Mouse (Mus musculus): ENCODE data around the gene Rbbp8nl.
"Not testable (repeated sequence)": the region's sequence is repeated elsewhere in the genome, so short reads cannot be mapped to it uniquely, and the experiment has no call there.

Gene Rbbp8nl

DNA sequence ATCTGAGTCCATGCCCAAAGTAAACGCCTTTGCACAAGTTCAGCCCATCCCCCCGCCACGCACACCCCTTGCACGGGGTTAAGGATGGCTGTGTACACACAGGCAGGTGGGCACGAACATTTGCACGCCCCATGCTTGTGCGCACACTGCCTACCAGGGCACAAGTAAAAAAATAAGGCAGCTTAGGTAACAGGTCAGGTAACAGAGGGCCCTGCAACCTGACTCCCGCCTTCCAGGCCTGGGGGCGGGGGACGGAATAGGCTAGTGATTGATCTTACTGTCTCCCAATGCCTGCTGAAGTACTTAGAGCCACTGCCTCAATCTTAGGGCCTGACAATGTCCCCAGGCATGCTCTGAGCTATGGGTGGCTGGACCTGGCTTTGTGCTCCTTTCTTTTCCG lies 713 bp downstream of the Rbbp8nl start:
- DNase-seq (ENCODE audit: low read depth, low spot score), result no peak

GRCm38 (mm10) chr2:180279321-180279720 lies 10.4 kb downstream of the Rbbp8nl start:
- DNase-seq (ENCODE audit: low read depth, low spot score), result no peak

DNA sequence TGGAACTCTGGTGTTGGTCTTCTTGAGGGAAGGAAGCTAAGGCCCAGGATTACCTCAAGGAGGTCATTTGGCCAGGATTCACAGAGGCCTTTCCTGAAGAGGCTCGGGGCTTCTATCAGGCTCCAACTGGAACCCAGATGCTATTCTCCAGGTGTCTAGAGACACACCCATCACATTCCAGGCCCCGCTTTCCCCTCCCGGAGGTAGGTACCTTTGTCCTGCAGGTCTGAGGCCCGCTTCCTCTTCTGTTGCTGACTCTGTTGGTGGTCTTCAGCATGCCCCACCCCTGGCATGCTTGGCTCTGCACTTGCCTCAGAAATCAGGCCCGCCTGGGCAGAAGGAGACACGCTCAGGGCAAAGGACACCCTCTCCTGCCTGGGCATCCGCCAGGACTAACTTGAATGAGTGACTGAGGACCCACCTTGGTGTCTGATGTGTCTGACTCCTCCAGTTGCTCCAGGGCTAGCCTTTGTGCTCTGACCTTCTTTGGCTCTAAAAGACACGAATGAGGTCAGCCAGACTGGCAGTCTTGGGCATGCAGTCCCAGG lies 11.8 kb downstream of the Rbbp8nl start:
- no peak for DNase-seq (ENCODE audit: low read depth, low spot score)

- no peak for DNase-seq (ENCODE audit: low read depth, low spot score)
Observed at GRCm38 (mm10) chr2:180276851-180277259, 12.8 kb downstream of the Rbbp8nl start.

DNA sequence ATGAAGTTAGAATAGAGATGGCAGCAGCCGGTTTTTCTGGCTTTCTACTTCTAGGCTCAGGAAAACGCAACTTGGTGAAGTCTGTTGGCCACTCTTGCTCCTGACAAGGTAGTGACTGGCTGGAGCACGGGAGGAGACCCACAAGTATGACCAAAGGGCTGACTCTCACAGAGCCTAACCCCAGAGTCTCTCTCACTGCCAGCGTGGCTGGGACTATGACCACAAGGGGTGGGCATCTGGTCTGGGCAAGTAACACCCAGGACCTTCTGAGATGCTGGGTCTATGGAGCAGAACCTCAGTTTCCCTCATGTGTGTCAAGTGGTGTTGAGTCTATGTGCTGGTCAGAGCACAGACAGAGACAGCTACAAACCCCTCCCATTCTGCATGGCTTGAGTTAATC lies 13.3 kb downstream of the Rbbp8nl start:
- DNase-seq (ENCODE audit: low read depth, low spot score), result no peak

DNA sequence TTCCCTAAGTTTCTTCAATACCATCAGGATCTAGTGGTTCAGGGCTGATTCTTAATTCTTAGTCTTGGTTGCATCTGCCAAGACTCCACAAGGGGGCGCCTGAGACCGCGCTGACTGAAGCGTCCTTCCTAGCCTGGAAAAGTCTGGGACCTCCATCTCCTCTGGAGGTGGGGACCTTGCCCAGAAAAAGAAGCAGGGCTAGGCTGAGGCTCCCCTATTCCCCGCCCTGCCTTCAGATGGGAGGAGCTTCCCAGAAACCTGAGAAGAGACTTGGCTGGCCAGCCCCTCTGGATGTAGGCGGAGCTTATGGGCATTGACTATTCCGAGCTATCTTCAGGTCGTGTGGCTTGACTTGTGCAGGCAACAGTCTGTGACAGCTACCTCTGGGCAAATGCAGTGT lies 13.8 kb downstream of the Rbbp8nl start:
- peak; percentile 76 for DNase-seq (ENCODE audit: low read depth, low spot score)

- DNase-seq (ENCODE audit: low read depth, low spot score), result no peak
Observed at GRCm38 (mm10) chr2:180274523-180274922, 15.2 kb downstream of the Rbbp8nl start.

- peak; percentile 92 for DNase-seq (ENCODE audit: low read depth, low spot score)
Observed at GRCm38 (mm10) chr2:180273394-180274244, 16.1 kb downstream of the Rbbp8nl start, which contains the start of gene Cables2. Gene Cables2, minus strand, starts transcription at chr2:180273496.

DNA sequence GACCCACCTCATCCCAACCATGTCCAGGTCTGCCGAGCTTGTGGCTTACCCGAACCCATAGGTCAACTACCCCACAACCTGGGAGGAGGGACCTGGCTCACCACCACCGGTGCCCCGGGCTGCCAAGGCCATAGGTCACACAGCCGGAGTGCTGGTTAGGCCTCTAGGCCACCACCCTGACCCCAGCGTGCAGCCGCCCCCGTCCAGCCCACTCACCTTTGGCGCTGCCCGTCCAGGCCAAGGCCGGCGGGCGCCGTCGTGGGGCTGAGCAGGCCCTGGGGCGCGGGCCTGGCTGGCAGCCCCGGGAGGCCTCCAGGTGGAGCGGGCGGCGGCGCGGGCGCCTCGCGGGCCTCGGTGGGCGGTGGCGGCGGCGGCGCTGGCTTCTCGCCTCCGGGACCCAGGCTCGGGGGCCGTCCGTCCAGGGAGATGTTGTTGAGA lies 16.8 kb downstream of the Rbbp8nl start:
- peak; percentile 19 for DNase-seq (ENCODE audit: low read depth, low spot score)

DNA sequence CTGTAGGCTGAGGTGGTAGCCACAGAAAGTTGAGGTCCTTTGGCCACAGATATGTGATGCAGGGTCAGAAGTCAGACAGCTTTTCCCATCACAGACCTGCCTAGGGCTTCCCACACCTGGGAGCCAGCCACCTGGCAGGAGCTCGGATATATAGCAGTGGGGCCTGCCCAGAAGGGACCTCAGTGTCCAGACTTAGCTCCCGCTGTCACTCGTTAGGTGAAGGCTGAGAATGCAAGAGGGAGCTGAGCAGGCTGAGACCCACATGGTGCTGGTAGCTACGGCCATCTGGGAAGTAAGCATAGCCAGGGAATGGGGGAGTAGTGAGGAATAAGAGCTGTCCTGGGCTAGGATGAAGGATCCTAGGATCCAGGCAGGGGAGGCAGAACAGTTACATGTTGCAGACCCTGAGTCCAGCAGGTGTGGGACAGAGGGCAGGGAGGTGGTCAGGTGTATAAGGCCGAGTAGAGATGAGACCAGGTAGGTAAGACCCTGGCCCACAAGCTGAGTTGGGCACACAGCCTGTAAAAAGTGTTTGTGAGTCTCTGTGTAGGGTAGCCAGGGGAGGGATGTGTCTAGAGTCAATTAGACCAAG lies 17.8 kb downstream of the Rbbp8nl start:
- DNase-seq (ENCODE audit: low read depth, low spot score), result no peak

DNA sequence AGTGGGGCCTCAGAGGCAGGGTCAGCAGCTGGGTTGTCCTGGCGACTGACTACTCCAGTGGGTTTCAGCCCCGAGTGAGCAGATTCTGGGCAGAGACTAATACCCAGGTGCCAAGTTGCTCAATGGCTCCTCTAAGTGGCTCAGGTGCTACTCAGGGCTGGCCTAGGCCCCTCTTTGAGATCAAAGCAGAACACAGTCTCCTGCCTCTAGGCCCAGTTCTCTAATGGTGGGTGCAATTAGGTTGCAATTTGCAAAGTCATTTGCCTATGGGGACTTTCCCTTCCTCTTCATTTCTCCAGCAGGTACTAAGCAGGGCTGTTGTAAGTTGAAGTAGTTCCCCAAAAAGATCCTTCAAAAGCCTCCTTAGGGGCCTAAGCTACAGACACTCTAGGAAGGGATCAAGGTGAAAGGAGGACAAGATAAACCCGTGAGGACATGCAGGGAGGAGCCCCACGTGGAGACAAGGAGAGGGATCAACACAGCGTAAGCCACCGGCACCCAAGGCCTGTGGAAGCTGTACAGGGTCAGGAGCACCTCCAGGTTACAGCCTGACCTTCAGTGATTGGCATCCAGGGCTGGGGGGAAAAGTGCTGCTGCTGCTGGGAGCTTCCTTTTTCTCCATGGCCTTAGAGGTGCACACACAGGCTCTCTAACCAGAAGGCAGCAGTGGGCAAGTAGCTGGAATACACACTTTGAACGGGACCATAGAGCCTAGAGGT lies 19.0 kb downstream of the Rbbp8nl start:
- DNase-seq (ENCODE audit: low read depth, low spot score), result no peak

DNA sequence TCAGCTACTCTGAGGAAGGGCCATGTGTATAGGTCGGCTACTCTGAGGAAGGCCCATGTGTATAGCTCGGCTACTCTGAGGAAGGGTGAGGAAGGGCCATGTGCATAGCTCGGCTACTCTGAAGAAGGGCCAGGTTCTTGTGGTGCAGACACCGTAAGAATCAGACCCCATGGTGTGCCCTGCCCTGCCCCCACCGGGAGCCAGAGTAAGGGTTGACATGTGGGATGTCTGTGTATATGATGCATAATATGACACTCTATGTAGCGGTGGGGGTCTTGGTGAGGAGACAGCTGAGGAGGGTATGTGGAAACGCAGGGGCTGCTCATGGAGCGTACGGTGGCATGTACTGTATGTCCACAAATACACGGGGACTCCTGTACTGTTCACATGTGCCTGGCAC lies 20.4 kb downstream of the Rbbp8nl start:
- DNase-seq (ENCODE audit: low read depth, low spot score), result no peak

DNA sequence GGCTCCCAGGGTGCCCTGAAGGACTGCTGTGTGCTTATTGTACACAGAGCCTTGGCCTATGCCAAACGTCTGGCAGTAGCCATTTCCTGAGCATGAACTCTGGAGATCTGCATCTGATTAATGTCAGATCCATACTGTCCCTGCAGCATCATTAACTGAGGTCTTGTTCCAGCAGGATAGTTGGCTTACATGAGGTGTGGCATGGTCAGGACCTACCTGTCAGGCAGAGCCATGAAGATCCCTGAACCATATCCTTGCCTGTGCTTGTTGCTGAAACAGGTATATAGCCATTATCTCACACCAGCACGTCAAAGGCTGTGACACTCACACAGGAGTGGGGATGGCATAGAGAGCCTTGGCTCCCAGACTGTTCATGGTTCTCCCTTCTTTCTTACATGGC lies 21.7 kb downstream of the Rbbp8nl start:
- DNase-seq (ENCODE audit: low read depth, low spot score), result no peak

DNA sequence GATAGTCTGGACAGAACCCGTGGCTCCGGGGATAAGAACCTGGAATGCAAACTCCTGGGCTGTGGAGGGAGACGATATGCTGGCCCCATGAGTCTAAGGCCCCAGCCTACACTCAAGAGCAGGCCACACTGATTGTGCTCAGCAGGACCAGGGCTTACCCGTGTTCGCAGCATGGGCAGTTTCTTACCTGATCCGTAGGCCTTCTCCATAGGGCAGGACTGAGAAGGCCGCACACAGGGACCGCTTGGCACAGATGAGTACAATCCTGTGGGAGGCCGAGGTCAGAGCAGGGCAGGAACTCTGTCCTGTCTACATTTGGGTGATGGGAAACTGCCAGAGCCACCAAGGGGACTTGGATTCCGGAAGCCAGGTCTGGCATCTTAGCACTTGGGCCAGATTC lies 26.8 kb downstream of the Rbbp8nl start:
- no peak for DNase-seq (ENCODE audit: low read depth, low spot score)

DNA sequence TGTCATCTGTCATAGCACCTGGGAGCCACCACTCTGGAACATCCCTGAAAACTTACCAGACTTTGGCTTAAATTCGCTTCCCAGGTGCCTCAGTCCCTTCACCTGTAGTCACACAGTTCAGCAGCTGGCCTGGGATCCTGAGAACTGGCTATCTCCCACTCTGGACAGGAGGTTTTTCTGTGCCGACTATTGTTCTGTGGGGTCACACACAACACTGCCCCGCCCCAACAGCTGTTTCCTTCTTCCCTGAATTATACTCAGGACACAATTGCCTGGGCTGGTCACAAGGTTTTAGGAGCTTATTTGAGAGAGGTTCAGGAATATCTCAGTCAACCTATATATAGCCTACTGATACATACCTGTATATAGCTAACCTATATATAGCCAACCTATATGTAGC lies 27.2 kb downstream of the Rbbp8nl start:
- no peak for DNase-seq (ENCODE audit: low read depth, low spot score)

DNA sequence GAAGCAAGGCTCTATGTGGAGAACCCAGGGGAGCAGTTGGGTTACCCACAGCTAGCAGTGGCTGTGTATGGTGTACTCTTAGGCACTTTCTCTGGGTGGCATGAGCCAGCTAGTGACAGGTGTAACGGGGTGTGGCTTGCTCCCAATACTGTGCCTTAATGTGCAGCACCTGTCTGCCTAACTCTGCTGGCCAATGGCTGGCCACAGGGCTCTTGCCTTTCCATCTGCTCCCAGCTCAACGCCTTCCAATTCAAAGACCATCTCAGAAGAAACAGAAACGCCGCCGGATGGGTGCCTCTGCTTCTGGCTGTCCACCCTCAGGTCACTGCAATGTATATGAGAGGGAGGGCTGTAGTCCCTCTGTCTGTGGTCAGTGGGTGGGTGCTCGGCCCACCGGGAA lies 27.8 kb downstream of the Rbbp8nl start:
- no peak for DNase-seq (ENCODE audit: low read depth, low spot score)

- no peak for DNase-seq (ENCODE audit: low read depth, low spot score)
Observed at GRCm38 (mm10) chr2:180260610-180261480, 28.8 kb downstream of the Rbbp8nl start.

- not testable (repeated sequence) for DNase-seq (ENCODE audit: low read depth, low spot score)
Observed at GRCm38 (mm10) chr2:180259826-180260609, 29.7 kb downstream of the Rbbp8nl start.

GRCm38 (mm10) chr2:180258951-180259484 lies 30.7 kb downstream of the Rbbp8nl start:
- DNase-seq (ENCODE audit: low read depth, low spot score), result not testable (repeated sequence)

All from retina, postnatal 7 days (tissue).